Mouse (Mus musculus) CH12.LX (cell line): ENCODE measurements at regions not wholly inside any gene's neighbourhood (a gene's known extent, or its start where the extent isn't known, plus 50 kb on each side); places are given as distances from the start of the nearest gene placed in this dataset.

ENCODE experiments used
- POLR2A ChIP-seq: IDR thresholded peaks from 2 replicates; pipeline ENCODE4 v1.6.1; 2011; ENCODE audit warnings: low read depth, mild to moderate bottlenecking, improper control_type of control experiment, low read length
- ZC3H11A ChIP-seq: IDR thresholded peaks from 2 replicates; pipeline ENCODE4 v1.6.1; 2012; ENCODE audit warnings: low read depth, mild to moderate bottlenecking, inconsistent platforms, low read length, improper control_type of control experiment

GRCm38 (mm10) chr14:37558258-37558657 lies 423.2 kb upstream of the Ghitm start:
- TF ChIP-seq ZC3H11A, result no peak
- no peak for TF ChIP-seq POLR2A
